Mouse (Mus musculus) embryonic facial prominence, embryonic 13.5 days (tissue): Measurements from ENCODE around the gene Ciz1. TPM values are rescaled to one million over a fixed set of nuclear protein-coding genes. Genes with fewer than 3 reads are reported as not detected.

ENCODE experiments used
- ATAC-seq: fragments of 200-750 bp; cut with Nextera tagmentation; 2 replicates; pipeline ENCODE4 v1.8.0; 2017; ENCODE audit warnings: low read depth; ENCODE audit not compliant: insufficient number of reproducible peaks, insufficient read depth, low FRiP score, low TSS enrichment
- H3K27ac ChIP-seq: fragments of 300-500 bp; sonication (generic); 2 replicates; pipeline ENCODE4 v1.5.1; 2015; ENCODE audit warnings: moderate library complexity, mild to moderate bottlenecking, inconsistent platforms
- H3K27me3 ChIP-seq: fragments of 300-500 bp; sonication (generic); 2 replicates; pipeline ENCODE4 v1.6.1; 2015; ENCODE audit warnings: mild to moderate bottlenecking, inconsistent platforms
- H3K36me3 ChIP-seq: fragments of 300-500 bp; sonication (generic); 2 replicates; pipeline ENCODE4 v1.6.1; 2015; ENCODE audit warnings: mild to moderate bottlenecking, inconsistent platforms
- H3K4me1 ChIP-seq: fragments of 300-500 bp; sonication (generic); 2 replicates; pipeline ENCODE4 v1.6.1; 2015; ENCODE audit warnings: inconsistent platforms
- H3K4me2 ChIP-seq: fragments of 300-500 bp; sonication (generic); 2 replicates; pipeline ENCODE4 v1.6.1; 2015; ENCODE audit warnings: moderate library complexity, mild to moderate bottlenecking, inconsistent platforms
- H3K4me3 ChIP-seq: fragments of 300-500 bp; sonication (generic); 2 replicates; pipeline ENCODE4 v1.5.1; 2015; ENCODE audit warnings: mild to moderate bottlenecking, inconsistent platforms
- H3K9ac ChIP-seq: fragments of 300-500 bp; sonication (generic); 2 replicates; pipeline ENCODE4 v1.6.1; 2015; ENCODE audit warnings: mild to moderate bottlenecking, inconsistent platforms
- H3K9me3 ChIP-seq: fragments of 300-500 bp; sonication (generic); 2 replicates; pipeline ENCODE4 v1.6.1; 2016; ENCODE audit warnings: inconsistent platforms
- WGBS: fragments of 180-500 bp; shearing (Covaris S2); methylation state at CpG from one replicate; pipeline ENCODE4 v1.1.7; 2015; ENCODE audit warnings: mixed read lengths; 5-methylcytosine and 5-hydroxymethylcytosine counted together
- polyA plus RNA-seq: library from polyadenylated mRNA; unstranded; fragments of >200 nt; fragmentation: Nextera tagmentation; extraction: Ambion mirVana; gene quantifications from 2 replicates; pipeline ENCODE4 v1.2.1, GENCODE M21; 2015

Gene Ciz1
- 48.6 and 54.2 TPM in 2 replicates for polyA plus RNA-seq

DNA sequence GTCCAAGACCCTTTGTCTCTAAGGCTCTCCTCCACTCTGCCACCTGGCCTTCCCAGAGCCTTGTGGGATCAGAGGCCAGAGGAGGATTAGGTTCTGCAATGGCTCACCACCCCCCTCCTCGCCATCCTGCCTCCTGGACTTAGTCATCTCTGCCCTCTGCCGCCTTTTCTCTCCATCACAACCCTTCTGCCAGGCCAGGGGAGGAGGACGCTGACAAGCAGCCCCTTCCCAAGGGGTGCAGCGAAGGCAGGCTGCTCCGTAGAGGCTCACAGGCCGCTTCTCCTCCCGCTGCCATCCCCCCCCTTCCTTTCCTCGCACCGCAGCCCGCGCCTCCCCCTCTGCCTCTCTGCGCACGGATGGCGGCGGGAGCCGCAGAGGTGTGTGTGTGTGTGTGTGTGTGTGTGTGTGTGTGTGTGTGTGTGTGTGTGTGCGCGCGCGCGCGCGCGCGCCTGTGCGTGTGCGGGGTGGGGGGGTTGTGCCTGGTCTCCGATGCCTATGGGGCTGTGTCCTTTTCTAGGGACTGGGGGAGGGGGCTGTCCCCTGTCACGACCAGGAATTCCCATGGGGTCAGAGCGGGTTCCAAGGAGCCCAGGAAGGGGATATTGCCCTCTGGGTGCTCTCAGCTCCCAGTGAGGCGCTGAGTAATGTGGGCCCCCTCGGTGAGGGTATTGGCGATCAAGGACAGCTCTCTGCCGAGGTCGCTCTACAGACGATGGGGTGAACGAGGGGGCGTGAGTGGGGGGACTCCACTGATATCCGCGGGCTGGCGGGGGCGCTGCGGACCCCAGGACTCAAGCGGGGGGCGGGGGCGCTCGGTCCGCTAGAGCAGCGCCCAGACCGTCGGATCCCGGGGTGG lies at the start of gene Ciz1:
TSS of gene Ciz1 (plus strand) at position 177 of the 856 bp plus-strand sequence.
- ATAC-seq: no peak
- WGBS: 2% methylated on average over 29 of the region's 52 CpGs

DNA sequence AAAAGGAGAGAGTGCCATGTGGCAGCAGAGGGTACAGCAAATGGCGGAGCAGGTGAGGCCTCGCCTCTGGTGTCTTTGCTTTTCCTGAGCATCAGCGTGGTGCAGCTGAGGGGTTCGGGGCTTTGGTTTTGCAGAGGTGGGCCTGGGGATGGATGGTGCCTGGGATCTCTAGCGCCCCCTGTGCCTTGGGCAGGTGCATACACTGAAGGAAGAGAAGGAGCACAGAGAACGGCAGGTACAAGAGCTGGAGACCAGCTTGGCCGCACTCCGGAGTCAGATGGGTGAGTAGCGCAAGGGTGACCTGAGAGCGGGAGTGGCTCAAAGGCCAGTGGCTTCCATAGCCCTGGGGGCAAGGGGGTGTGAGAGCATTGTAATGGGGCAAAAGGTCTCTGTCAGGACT lies 49.2 kb upstream of the Ciz1 start:
- H3K9ac ChIP-seq: no peak overlapping the region
- peaks cover 95% of the 10 kb centered on the region for H3K36me3 ChIP-seq
- H3K27me3 ChIP-seq: no peaks in the 10 kb centered on the region
- no peak overlapping the region for H3K4me3 ChIP-seq
- no peak overlapping the region for H3K4me2 ChIP-seq
- no peak overlapping the region for H3K27ac ChIP-seq
- 87% methylated on average over 10 of the region's 10 CpGs for WGBS
- ATAC-seq: no peak
- H3K9me3 ChIP-seq: no peaks in the 10 kb centered on the region
- peaks cover 5% of the 10 kb centered on the region; the same call in 1 of the 2 replicates for H3K4me1 ChIP-seq

More for the DNA sequence above, at the start of gene Ciz1:
- Histone ChIP-seq H3K4me1 (peaks cover 42% of the 10 kb centered on the region), H3K27ac (peak within 1 kb of the TSS; percentile 89), H3K27me3 (no peaks in the 10 kb centered on the region), H3K9me3 (no peaks in the 10 kb centered on the region), H3K9ac (peak within 1 kb of the TSS; percentile 91), H3K4me2 (peak within 1 kb of the TSS; percentile 78), H3K4me3 (peak within 1 kb of the TSS; percentile 78), H3K36me3 (peaks cover 18% of the 10 kb centered on the region)

DNA sequence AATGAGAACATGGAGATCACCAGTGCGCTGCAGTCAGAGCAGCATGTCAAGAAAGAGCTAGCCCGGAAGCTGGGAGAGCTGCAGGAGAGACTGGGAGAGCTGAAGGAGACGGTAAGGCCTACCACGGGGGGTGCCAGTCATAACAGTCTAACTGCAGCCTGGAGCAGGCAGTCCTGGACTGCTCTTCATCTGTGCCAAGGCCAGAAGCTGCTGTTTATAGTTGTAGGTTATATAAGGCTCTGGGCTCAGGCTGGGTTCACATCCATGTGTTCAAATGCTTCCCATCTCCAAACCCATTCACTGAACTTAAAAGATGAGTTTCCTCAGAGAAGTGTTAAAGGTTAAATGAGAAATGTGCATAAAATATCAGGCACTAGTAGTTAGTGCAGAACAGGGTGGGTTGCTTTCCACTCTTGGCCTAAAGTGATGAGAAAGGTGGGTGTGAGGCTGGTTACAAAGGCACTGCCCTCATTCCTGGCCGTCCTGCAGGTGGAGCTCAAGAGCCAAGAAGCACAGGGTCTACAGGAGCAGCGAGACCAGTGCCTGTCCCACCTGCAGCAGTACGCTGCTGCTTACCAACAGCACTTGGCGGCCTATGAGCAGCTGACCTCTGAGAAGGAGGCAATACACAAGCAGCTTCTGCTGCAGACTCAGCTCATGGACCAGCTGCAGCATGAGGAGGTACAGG lies 47.8 kb upstream of the Ciz1 start:
- Histone ChIP-seq H3K4me1 (peaks cover 9% of the 10 kb centered on the region; the same call in 1 of the 2 replicates), H3K4me3 (no peak overlapping the region), H3K36me3 (peaks cover 95% of the 10 kb centered on the region), H3K9ac (no peak overlapping the region), H3K4me2 (no peak overlapping the region), H3K27ac (no peak overlapping the region), H3K9me3 (no peaks in the 10 kb centered on the region), H3K27me3 (no peaks in the 10 kb centered on the region)
- ATAC-seq: peak; percentile 17; the same call in 1 of the 2 replicates
- 53% methylated on average over 8 of the region's 8 CpGs for WGBS

DNA sequence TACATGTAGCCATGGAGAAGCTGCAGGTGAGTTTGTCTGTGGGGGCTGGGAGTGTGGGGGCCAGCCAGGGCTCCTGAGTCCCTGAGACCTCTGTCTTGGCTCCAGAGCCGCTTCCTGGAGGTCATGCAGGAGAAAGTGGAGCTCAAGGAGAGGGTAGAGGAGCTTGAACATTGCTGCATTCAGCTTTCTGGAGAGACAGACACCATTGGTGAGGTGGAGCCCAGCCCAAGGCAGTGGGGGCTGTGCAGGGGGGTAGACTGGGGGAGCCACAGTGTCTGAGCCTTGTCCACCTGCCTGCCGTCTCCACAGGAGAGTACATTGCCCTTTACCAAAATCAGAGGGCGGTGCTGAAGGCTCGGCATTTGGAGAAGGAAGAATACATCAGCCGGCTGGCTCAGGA lies 46.5 kb upstream of the Ciz1 start:
- H3K4me1 ChIP-seq: peaks cover 20% of the 10 kb centered on the region
- no peak overlapping the region for H3K4me2 ChIP-seq
- H3K9ac ChIP-seq: no peak overlapping the region
- no peaks in the 10 kb centered on the region for H3K27me3 ChIP-seq
- H3K27ac ChIP-seq: no peak overlapping the region
- H3K36me3 ChIP-seq: peaks cover 96% of the 10 kb centered on the region
- WGBS: 83% methylated on average over 5 of the region's 5 CpGs
- H3K9me3 ChIP-seq: no peaks in the 10 kb centered on the region
- no peak overlapping the region for H3K4me3 ChIP-seq
- no peak for ATAC-seq

DNA sequence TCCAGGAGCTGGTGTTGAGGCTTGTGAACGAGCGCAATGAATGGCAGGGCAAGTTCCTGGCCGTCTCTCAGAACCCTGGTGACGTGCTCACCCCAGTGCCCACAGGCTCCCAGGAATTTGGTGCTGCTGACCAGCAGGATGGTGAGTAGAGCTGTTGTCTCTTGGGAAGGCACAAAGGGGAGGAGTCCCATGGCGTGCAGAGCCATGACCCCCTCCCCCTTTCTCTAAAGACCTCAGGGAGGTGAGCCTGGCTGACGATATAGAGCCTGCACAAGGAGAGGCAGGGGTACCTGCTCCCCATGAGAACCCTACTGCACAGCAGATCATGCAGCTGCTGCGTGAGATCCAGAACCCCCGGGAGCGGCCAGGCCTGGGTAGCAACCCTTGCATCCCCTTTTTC lies 46.0 kb upstream of the Ciz1 start:
- peaks cover 92% of the 10 kb centered on the region for H3K36me3 ChIP-seq
- H3K4me2 ChIP-seq: no peak overlapping the region
- no peak overlapping the region; the same call in 1 of the 2 replicates for H3K27ac ChIP-seq
- peaks cover 25% of the 10 kb centered on the region for H3K4me1 ChIP-seq
- no peaks in the 10 kb centered on the region for H3K27me3 ChIP-seq
- H3K9me3 ChIP-seq: no peaks in the 10 kb centered on the region
- whole genome bisulfite sequencing: 76% methylated on average over 9 of the region's 9 CpGs
- H3K9ac ChIP-seq: no peak overlapping the region
- no peak overlapping the region for H3K4me3 ChIP-seq
- no peak for ATAC-seq

DNA sequence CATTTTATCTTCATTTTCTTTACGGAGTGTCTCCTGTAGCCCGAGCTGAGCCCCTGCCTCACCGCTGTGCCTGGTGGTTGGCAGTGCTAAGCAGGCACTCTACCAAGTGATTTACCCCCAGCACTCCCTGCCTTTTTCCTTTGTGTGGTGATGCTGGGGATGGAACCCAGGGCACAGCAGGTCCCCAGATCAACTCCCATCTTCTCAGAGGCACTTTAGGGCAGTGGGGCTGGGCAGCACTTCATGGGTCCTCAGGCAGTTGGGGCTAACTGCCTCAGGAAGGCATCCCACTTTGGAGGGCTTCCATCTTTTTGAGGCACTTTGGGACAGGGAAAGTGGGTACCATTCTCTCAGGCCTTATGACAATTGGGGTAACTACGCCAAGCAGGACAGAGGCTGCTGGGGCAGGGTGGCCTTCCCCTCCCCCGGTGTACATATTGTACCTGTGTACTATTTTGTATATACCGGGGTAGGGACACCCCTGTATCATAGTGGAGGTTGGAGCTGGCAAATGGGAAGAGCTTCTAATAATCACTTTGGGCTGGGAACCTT lies 44.8 kb upstream of the Ciz1 start:
- 84% methylated on average over 6 of the region's 6 CpGs for WGBS
- ATAC-seq: no peak
- Histone ChIP-seq H3K4me1 (peaks cover 36% of the 10 kb centered on the region), H3K4me3 (no peak overlapping the region), H3K9me3 (no peaks in the 10 kb centered on the region), H3K27me3 (no peaks in the 10 kb centered on the region), H3K9ac (no peak overlapping the region), H3K4me2 (no peak overlapping the region), H3K36me3 (peaks cover 80% of the 10 kb centered on the region), H3K27ac (peak overlapping the region; percentile 62; the same call in 1 of the 2 replicates)

DNA sequence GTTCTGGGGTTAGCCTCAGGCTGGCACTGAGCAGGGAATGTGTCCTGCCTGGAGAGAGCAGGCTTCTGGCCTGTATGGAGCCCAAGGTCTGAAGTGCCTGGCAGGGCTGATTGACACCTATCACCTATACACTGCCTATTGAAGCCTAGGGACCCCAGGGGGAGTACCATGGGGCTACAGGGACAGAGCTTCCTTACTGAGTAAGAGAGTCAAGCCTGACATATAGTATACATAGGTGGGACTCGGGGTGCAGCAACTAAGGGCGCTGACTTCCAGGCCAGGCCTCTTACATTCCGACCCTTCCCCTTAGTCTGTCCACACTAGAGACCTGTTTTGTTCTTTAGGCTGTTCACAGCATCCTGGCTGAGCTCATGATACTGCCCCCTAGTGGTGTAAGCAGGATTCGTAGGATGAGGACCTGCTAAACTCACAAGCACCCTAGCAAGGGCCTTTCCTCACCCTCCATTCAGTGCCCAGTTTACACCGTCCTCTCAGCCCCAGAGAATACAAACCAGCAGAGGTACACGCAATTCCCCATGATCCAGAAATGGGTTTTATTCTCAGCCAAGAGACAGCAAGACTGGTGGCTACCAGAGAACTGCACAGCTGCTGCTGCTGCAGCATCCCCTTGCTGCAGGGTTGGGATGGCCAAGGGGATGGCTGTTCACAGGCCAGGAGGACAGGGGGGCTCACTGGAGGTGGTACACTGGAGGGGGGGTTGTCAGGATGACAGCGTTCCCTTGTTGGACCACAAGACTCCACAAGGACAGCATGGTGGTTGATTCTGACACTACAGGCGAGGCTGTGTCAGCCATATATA lies 44.0 kb upstream of the Ciz1 start:
- Histone ChIP-seq H3K9ac (0 out of 2 replicates have a peak overlapping the region, but pooled peaks have one; percentile 22), H3K27ac (peak overlapping the region; percentile 48; the same call in 1 of the 2 replicates), H3K4me1 (peaks cover 39% of the 10 kb centered on the region), H3K27me3 (no peaks in the 10 kb centered on the region), H3K36me3 (peaks cover 77% of the 10 kb centered on the region), H3K4me2 (no peak overlapping the region), H3K4me3 (no peak overlapping the region), H3K9me3 (no peaks in the 10 kb centered on the region)
- ATAC-seq: no peak
- 47% methylated on average over 8 of the region's 8 CpGs for WGBS

DNA sequence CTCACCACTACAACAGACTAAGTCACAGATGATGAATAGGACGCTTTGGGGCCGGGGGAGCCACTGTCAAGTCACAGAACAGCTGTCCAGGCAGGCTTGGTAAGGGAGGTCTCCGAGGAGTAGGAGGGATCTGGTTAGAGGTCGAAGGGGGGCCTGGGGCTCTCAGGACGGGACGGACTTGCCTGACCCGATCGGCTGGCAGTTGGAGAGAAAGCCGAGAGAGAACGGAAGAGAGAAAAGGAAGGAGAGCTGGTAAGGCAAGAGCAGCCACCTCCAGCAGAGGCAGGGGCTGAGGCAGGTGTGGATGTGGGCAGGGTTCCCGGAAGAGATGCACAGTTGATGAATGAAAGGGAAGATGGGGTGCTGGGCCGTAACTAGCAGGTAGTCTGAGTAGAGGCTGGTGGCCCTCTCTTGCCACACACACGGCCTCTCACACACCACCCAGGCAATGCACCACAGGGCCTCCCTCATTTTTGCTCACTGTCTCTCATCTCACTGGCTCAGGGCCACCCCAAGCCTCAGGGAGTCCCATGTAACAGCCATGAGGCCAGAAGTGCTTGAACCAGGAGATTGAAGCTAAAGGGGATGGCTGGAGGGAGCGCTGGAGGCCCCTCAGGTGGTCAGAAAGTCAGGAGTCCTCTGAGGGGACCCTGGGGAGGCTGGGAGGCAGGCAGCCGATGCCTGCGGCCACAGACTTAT lies 43.1 kb upstream of the Ciz1 start:
- peaks cover 39% of the 10 kb centered on the region for H3K4me1 ChIP-seq
- H3K27ac ChIP-seq: no peak overlapping the region; the same call in 1 of the 2 replicates
- H3K4me3 ChIP-seq: no peak overlapping the region
- no peak for ATAC-seq
- H3K36me3 ChIP-seq: peaks cover 75% of the 10 kb centered on the region
- no peaks in the 10 kb centered on the region for H3K27me3 ChIP-seq
- H3K9ac ChIP-seq: no peak overlapping the region
- H3K4me2 ChIP-seq: no peak overlapping the region
- H3K9me3 ChIP-seq: no peaks in the 10 kb centered on the region
- 84% methylated on average over 16 of the region's 16 CpGs for WGBS

DNA sequence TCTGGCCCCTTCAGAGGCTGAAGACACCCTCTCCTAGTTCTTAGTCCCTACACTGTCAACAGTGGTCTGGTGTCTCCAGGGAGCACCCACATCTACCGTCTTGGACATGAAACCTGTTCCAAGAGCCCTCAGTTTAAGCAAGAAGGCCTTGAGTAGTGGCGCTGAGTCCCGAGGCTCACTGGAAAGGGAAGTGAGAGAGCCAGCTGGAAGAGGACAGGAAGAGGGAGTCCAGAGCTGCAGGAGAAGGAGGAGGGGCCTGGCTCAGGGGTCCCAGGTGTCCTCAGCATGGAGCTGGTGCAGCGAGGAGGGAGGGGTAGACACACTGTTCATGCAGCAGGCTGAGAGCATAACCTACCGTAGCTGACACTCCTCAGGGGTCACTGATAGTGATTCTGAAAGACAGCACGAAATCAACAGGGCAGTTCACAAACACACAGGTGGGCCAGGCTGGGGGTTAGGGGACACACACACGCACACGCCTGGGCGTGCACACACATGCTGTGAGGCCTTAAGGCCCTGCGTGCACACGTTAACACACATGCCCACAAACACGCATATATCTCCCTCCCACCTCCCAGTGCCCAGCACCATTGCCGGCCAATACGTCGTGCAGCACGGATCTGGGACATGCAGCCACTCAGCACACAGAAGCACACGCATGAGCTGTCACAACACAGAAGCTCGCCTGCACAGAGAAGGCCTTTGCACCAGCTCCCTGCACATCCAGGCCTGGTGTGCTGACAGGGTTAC lies 41.9 kb upstream of the Ciz1 start:
- peak overlapping the region; percentile 55; the same call in 1 of the 2 replicates for H3K27ac ChIP-seq
- 81% methylated on average over 18 of the region's 18 CpGs for WGBS
- H3K9ac ChIP-seq: peak overlapping the region; percentile 88
- no peaks in the 10 kb centered on the region for H3K9me3 ChIP-seq
- ATAC-seq: no peak
- 0 out of 2 replicates have a peak overlapping the region, but pooled peaks have one; percentile 71 for H3K4me3 ChIP-seq
- H3K4me2 ChIP-seq: peak overlapping the region; percentile 97
- H3K27me3 ChIP-seq: no peaks in the 10 kb centered on the region
- peaks cover 43% of the 10 kb centered on the region for H3K4me1 ChIP-seq
- peaks cover 69% of the 10 kb centered on the region for H3K36me3 ChIP-seq
